Mouse (Mus musculus) lung, postnatal 14 days (tissue): ENCODE measurements around the gene Ppp3ca.

Experiments used
- DNase-seq: peaks from one replicate; pipeline ENCODE4 v3.0.0; 2021

The Ppp3ca gene

GRCm38 (mm10) chr3:136940733-136941601 is 271.0 kb downstream of the Ppp3ca start:
- DNase-seq = no peak

DNA sequence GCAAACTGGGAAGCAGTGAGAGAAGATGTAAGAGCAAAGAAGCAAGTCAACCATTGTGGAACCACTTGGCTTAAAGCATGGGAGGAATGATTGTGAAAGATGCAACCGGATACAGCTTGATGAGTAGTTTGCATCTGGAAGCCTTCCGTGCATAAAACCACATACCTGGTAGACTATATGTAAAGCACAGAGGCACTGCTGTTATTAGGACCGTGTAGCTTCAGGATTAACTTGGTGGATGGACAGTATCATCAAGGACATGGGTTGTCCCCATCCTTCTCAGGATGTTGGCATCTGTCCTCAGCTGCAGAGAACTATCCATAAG is 271.6 kb downstream of the Ppp3ca start:
- DNase-seq = no peak

GRCm38 (mm10) chr3:136945550-136945949 is 275.6 kb downstream of the Ppp3ca start:
- no peak for DNase-seq

DNA sequence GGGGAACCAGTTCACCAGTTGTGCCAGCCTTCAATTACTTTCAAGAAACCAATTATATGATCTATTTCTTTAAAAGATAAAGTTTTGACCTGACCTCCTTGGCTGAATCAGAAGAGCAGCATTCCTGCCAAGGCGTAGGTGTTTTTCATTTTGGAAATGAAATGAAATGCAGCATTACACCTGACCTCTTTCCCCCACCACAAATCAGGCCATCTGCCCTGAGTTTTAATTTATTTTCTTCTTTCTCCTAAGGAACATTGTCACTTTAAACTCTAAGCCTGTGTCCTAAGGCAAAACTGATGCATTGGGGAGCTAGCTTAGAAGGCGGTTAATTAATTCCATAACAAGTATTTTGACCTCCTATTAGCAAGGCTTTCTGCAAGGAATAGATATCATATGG is 276.7 kb downstream of the Ppp3ca start:
- DNase-seq = no peak

DNA sequence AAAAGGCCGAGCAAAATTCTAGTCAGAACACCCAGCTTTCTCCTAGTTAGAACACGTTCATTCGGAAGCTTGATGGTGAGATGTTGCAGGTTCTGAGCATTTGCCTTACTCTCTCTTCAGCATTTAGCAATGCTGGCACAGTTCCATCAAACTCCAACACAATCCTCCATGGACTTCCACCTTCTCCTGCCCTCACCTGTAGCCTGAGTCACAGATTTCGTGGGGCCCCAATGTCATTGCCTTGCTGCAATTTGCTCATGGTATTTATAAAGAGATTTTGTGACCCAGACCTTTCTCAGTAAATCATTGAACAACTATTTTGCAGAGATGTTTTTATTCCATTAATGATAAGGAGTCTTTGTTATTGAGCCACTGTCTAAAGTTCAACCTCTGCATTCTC is 278.2 kb downstream of the Ppp3ca start:
- no peak for DNase-seq

- DNase-seq = no peak
Measured at GRCm38 (mm10) chr3:136951792-136952191, 281.9 kb downstream of the Ppp3ca start.

DNA sequence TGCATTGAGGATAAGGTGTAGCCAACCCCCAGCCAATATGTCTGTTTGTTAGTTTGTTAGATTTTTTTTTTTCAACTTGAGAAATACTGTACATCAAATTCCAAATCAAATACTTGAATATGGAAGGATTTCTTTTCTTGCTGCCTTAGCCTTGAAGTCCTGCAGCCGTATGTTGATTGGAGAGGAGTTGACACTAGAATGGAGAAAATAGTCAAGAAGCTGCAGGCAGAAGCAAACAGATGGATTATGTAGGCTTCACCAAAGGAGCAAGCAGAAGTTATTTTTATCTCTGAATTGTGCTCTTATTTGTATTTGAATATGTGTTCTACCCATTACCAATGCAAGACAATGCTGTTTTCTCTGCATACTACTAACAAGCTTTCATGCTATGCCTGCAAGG is 282.9 kb downstream of the Ppp3ca start:
- no peak for DNase-seq

DNA sequence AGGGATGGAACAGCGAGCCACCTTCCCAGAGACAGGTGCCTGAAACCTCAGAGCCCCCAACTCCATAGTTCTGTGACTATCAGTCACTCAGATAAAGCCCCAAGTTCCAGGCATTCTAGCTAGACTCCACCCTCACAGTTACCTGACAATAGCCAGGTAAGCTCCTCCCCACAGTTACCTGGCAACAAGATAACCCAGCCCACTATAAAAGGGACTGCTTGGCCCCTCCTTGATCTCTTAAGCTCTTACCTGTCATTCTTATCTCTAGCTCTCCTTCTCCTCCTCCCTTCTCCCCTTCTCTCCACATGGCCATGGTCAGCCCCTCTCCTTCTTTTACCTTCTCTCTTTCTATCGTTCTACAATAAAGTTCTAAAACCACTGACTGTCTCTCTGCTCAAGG is 285.1 kb downstream of the Ppp3ca start:
- DNase-seq = no peak

DNA sequence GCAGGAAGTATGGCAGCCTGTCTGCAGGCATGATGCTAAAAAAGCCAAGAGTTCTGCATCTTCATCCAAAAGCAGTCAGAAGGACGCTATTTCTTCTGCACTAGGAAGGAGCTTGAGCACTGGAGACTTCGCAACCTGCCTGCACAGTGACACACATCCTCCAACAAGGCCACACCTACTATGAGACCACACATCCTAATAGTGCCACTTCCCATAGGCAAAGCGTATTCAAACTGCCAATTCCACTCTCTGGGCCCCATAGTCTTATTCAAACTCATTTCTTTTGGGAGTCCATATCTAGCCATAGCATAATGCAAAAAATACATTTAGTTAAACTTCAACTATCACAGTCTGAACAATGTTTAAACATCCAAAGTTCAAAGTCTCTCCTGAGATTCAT is 290.4 kb downstream of the Ppp3ca start:
- no peak for DNase-seq

GRCm38 (mm10) chr3:136966786-136967185 is 296.9 kb downstream of the Ppp3ca start:
- DNase-seq = no peak

GRCm38 (mm10) chr3:136967510-136967909 is 297.6 kb downstream of the Ppp3ca start:
- DNase-seq = no peak

DNA sequence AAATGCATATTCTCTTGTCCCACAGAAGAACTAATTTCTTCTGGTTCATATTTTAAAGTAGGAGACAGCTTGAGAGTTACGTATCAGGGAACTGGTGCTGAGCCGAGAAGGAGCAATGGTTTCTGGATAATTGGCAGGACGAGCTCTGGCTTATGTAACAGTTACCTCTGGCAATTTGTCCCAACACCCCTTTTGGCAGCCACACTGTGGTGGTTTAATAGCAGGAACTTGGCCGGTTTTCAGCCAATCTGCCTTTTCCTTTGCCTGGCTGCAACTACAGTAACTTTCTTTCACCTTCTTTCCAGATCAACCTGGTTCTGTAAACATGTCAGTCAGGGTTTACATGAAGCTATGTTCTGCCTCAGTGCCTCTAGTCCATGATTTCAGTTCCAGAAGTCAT is 299.9 kb downstream of the Ppp3ca start:
- peak; percentile 40 for DNase-seq

DNA sequence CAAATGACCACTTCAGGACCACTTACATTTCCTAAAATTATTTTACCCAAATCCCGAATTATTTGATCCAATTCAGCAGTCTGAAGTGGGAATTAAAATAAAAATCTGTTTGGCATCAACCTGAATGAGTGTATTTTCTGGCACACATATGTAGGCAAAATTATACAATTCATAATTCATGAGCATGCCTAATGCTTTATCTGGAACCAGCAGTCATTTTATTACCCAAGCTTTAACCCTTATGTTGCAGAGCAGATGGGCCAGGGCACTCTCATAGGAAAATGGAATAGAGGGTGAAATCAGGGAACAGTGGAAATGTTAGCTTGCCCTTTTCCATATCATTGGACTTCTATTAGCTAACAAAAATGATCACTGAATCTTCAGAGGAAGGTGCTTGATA is 307.9 kb downstream of the Ppp3ca start:
- no peak for DNase-seq

GRCm38 (mm10) chr3:136980915-136981588 is 311.1 kb downstream of the Ppp3ca start:
- no peak for DNase-seq

- no peak for DNase-seq
Measured at GRCm38 (mm10) chr3:136981589-136981924, 311.6 kb downstream of the Ppp3ca start.

- no peak for DNase-seq
Measured at GRCm38 (mm10) chr3:136982021-136982420, 312.1 kb downstream of the Ppp3ca start.

DNA sequence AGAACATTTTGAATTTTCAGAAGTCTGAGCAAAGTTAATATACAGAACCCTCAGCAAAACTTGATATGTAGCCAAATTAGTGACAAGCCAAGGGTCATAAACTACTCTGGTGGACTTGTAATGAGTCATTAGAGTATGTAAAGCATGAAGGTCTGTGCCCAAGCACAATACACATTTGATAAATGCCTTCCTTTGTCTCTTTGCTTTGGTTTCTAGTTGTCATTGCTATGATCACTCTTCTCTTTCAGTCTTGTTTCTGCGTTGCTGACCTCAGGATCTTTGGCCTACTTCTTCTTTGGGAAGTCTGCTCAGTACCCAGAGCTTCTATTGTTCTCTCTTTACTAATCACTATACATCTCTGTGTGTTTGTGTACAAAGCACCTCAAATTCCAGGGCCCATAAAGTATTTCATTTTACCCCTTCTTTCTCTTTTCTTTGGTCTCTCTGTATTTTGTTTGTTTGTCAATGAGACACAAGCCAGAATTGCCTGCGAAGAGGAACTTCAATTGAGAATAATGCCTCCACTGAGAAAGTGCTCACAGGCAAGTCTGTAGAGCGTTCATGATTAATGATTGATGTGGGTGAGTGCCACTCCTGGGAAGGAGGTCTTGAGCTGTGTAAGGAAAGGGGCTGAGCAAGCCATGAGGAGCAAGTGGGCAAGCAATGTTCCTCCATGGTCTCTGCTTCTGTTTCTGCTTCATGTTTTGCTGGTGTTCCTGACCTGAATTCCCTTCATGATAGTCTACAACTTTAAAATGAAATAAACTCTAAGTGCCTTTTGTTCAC is 316.4 kb downstream of the Ppp3ca start:
- DNase-seq = no peak
